Mouse (Mus musculus) embryo, embryonic 10 days (tissue): ENCODE data around the gene Snx13.
A peak's percentile ranks its signal among the peaks of the same experiment; 100 is the strongest.

Source experiments
- DNase-seq: peaks from one replicate; pipeline ENCODE4 v3.0.0-alpha.2; 2015; ENCODE audit warnings: low spot score

The Snx13 gene

GRCm38 (mm10) chr12:35047320-35048225, 587 bp downstream of the Snx13 start:
- peak; percentile 64 for DNase-seq

- DNase-seq, result no peak
Measured at GRCm38 (mm10) chr12:35048891-35049290, 1.9 kb downstream of the Snx13 start.

GRCm38 (mm10) chr12:35050501-35050900, 3.5 kb downstream of the Snx13 start:
- DNase-seq, result no peak

- DNase-seq, result no peak
Measured at GRCm38 (mm10) chr12:35050964-35051758, 4.2 kb downstream of the Snx13 start.

DNA sequence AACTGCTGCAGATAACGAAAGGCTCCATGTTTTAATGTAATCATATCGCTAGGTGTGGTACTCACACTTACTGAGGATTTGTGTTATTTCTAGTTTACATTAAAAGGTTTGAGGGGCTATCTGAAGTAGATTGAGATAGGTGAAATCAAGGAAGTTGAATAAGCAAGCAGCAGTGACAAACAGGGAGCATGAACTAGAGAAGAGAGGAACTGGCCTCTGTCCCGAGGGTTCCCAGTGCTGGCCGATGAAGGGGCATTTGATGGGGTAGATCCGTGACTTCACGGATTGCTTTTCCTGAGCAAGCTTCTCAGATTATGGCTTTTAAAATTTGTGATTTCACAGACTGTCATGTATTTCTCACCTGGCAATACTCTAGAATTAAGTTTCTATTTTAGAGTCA, 7.4 kb downstream of the Snx13 start:
- DNase-seq, result no peak

- no peak for DNase-seq
Measured at GRCm38 (mm10) chr12:35055114-35056095, 8.4 kb downstream of the Snx13 start.

DNA sequence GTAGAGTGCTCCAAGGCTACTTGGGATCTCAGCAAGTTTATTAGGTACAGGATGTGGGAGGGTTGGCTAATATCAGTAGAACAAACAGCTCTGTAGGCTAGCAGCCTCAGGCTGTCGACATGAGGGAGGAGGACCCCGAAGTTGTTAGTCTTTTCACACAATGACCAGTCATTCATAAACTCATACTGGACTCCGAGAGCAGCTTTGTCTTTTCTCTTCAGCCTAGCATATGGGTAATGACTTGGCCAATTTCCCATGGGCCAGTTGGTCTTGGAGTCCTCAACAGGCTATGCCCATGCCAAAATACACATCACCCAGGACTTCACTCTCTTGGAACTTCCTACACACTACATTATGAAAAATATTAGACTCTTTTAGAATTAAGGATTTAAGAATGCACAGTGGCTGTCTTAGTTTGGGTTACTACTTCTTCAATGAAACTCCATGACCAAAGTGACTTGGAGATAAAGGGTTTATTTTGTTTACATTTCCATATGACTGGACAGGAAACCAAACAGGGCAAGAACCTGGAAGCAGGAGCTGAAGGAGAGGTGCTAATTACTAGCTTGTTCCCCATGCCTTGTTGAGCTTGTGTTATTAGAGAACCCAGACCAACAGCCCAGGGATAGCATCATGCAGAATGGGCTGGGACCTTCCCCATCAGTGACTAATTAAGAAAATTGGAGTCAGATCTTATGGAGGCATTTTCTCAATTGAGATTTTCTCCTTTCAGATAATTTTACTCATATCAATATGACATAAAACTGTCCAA, 16.9 kb downstream of the Snx13 start:
- no peak for DNase-seq

DNA sequence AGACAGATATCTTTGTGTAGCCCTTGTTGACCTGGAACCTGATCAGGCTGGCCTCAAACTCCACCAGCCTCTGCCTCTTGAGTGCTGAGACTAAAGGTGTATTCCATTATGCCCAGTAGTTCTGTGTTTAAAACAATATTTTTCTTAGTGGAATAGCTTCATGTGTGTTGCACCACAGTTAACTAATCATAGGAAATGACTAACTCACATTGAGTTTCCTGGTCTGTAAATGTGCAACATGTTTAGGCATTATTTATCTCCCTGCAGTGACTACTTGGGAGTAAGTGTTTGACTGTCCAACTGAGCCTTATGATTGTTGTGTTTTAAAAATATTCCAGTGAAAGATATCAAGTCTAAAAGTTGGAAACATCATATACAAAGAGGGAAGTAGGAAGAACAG, 20.6 kb downstream of the Snx13 start:
- no peak for DNase-seq

DNA sequence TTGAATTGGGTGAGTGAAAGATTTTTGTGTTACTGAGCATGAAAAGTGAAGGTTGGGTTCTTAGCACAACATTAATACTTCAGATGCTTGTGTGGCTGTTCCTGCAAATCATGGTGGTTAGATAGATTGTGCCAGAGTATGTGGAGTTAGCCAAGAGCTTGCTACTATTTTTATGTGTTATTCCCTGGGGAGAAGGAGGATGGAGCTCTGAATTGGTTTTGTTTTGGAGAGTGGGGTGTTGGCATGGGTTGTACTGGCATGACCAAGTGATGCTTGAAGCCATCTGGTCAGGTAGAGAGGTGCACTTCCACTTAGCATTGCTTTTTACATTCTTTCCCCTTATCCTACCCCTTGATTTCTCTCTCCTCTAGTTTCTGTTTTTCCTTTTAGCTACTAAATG, 24.4 kb downstream of the Snx13 start:
- no peak for DNase-seq

GRCm38 (mm10) chr12:35072178-35072577, 25.2 kb downstream of the Snx13 start:
- DNase-seq, result no peak

DNA sequence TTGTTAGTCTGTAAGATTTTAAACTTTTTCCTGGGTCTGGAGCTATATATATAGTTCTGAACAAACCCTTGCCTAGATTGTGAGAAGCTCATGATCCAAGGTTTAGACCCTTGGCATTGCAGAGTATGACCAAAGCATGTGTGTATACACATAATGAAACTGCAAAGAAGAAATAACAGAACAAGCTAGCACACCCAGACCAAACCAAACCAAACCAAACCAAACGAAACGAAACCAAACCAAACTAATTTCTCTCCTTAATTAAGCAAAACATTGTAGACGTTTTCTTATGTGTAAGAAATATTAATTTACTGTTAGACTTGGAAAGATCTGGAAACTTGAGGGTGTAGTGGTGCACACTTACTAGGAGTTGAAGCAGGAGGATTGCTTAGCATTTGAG, 29.0 kb downstream of the Snx13 start:
- DNase-seq, result no peak

GRCm38 (mm10) chr12:35123549-35123948, 76.6 kb downstream of the Snx13 start:
- no peak for DNase-seq

GRCm38 (mm10) chr12:35153186-35153585, 106.2 kb downstream of the Snx13 start:
- DNase-seq, result no peak

GRCm38 (mm10) chr12:35154149-35154548, 107.2 kb downstream of the Snx13 start:
- DNase-seq, result no peak

DNA sequence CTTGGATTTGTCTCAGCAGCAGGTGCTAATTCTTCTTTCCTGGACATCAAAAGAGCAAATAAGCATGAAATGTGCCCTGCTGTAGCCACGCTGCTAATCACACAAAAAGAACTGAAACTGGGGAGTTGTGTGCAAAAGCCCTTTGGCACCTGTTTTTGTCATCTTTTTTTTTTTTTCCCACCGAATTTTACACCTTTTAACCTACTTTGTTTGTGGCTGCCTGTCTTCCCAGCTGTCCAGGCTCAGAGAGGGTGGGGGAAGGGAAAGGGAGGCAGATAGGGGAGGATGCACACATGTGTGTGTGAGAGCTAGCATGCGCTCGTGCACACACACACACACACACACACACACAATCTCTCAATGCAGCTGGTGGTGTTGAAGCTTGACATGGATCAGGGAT, 110.3 kb downstream of the Snx13 start:
- DNase-seq, result no peak

DNA sequence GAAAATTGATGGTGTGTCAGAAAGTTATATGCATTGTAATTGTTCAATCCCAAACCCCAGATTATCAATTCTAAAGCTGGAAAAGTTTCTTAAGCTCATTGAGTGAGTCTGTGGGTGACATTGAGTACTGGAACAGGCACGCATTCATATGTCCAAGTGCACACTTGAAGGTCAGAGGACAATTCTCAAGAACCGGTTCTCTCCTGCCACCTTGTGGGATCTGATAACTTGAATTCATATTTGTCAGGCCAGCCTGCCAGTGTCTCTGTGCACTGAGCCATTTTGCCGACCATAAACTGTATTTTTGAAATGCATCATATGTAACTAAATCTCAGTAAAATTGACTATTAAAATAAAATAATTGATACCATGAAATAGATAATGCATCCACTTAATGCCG, 114.7 kb downstream of the Snx13 start:
- no peak for DNase-seq

GRCm38 (mm10) chr12:35170275-35170674, 123.3 kb downstream of the Snx13 start:
- no peak for DNase-seq

GRCm38 (mm10) chr12:35175938-35176337, 129.0 kb downstream of the Snx13 start:
- peak; percentile 71 for DNase-seq

GRCm38 (mm10) chr12:35176628-35177027, 129.6 kb downstream of the Snx13 start:
- no peak for DNase-seq

GRCm38 (mm10) chr12:35182675-35183074, 135.7 kb downstream of the Snx13 start:
- DNase-seq, result peak; percentile 87

GRCm38 (mm10) chr12:35184261-35184660, 137.3 kb downstream of the Snx13 start:
- DNase-seq, result no peak
